Mouse (Mus musculus): ENCODE results near the gene Pianp. TPM values are rescaled to one million over a fixed set of nuclear protein-coding genes. Genes with fewer than 3 reads are reported as not detected.
A peak's percentile ranks its signal among the peaks of the same experiment; 100 is the strongest.

Gene Pianp
- 1 to 10 TPM; 1.7 to 2.0 TPM for total RNA-seq (2021)

GRCm38 (mm10) chr6:124996551-124997501 lies at the start of gene Pianp:
Pianp (plus strand) TSS chr6:124996694.
- peak; percentile 80 to 84 for DNase-seq
- intact Hi-C loops (cut with DNase I) = no loop called here

GRCm38 (mm10) chr6:124953991-124954715 lies 42.3 kb upstream of the Pianp start:
- intact Hi-C loops (cut with DNase I) = no loop called here
- DNase-seq = no peak

GRCm38 (mm10) chr6:124955212-124955611 lies 41.3 kb upstream of the Pianp start:
- intact Hi-C loops (cut with DNase I) = no loop called here
- no peak for DNase-seq

- DNase-seq = no peak
- intact Hi-C loops (cut with DNase I) = no loop called here
Measured at GRCm38 (mm10) chr6:124958127-124958526, 38.4 kb upstream of the Pianp start.

- no peak for DNase-seq
- intact Hi-C loops (cut with DNase I) = no loop called here
Measured at GRCm38 (mm10) chr6:124959960-124960359, 36.5 kb upstream of the Pianp start.

GRCm38 (mm10) chr6:124961021-124961420 lies 35.5 kb upstream of the Pianp start:
- DNase-seq = no peak
- intact Hi-C loops (cut with DNase I) = no loop called here

GRCm38 (mm10) chr6:124964638-124965037 lies 31.9 kb upstream of the Pianp start:
- intact Hi-C loops (cut with DNase I) = loop anchor here (2.0 kb wide), 3 partner anchors 32 to 62 kb away; partner anchors contain the start of gene Zfp384
- DNase-seq = no peak

GRCm38 (mm10) chr6:124965088-124965719 lies 31.3 kb upstream of the Pianp start, which contains the start of gene Cops7a:
Cops7a (minus strand) TSS chr6:124965538.
- peak; percentile 97 to 98 for DNase-seq
- intact Hi-C loops (cut with DNase I) = loop anchor here (2.0 kb wide), 3 partner anchors 32 to 62 kb away; partner anchors contain the start of gene Zfp384

- DNase-seq = no peak
- intact Hi-C loops (cut with DNase I) = loop anchor here (2.0 kb wide), 3 partner anchors 33 to 63 kb away; partner anchors contain the start of gene Zfp384
Measured at GRCm38 (mm10) chr6:124965747-124966146, 30.7 kb upstream of the Pianp start.

GRCm38 (mm10) chr6:124966466-124967118 lies 29.9 kb upstream of the Pianp start:
- intact Hi-C loops (cut with DNase I) = no loop called here
- DNase-seq = peak in 1 of 2 experiments; percentile 23

- DNase-seq = peak; percentile 24 to 64
- intact Hi-C loops (cut with DNase I) = no loop called here
Measured at GRCm38 (mm10) chr6:124967766-124968165, 28.7 kb upstream of the Pianp start.

- intact Hi-C loops (cut with DNase I) = no loop called here
- no peak for DNase-seq
Measured at GRCm38 (mm10) chr6:124992241-124992640, 4.3 kb upstream of the Pianp start.

GRCm38 (mm10) chr6:124993365-124993764 lies 3.1 kb upstream of the Pianp start:
- intact Hi-C loops (cut with DNase I) = no loop called here
- DNase-seq = no peak

- DNase-seq = peak in 1 of 2 experiments; percentile 32
- intact Hi-C loops (cut with DNase I) = no loop called here
Measured at GRCm38 (mm10) chr6:124993876-124994275, 2.6 kb upstream of the Pianp start.

GRCm38 (mm10) chr6:124995246-124995645 lies 1.2 kb upstream of the Pianp start:
- intact Hi-C loops (cut with DNase I) = no loop called here

GRCm38 (mm10) chr6:124995831-124996403 lies 577 bp upstream of the Pianp start:
- DNase-seq = no peak
- intact Hi-C loops (cut with DNase I) = no loop called here

More at GRCm38 (mm10) chr6:124995246-124995645, 1.2 kb upstream of the Pianp start:
- DNase-seq = no peak

GRCm38 (mm10) chr6:124998066-124998465 lies 1.6 kb downstream of the Pianp start:
- DNase-seq = peak in 1 of 2 experiments; percentile 30

GRCm38 (mm10) chr6:124999091-124999490 lies 2.6 kb downstream of the Pianp start:
- no peak for DNase-seq
- intact Hi-C loops (cut with DNase I) = no loop called here

More at GRCm38 (mm10) chr6:124998066-124998465, 1.6 kb downstream of the Pianp start:
- intact Hi-C loops (cut with DNase I) = no loop called here

- no peak for DNase-seq
- intact Hi-C loops (cut with DNase I) = no loop called here
Measured at GRCm38 (mm10) chr6:124999546-124999945, 3.1 kb downstream of the Pianp start.

- no peak for DNase-seq
- intact Hi-C loops (cut with DNase I) = no loop called here
Measured at GRCm38 (mm10) chr6:125003706-125004105, 7.2 kb downstream of the Pianp start.

Measured in heart, postnatal 10 days (tissue).